Mouse (Mus musculus) bone marrow macrophage, adult 2 months (primary cell): ENCODE results near the gene Maats1.

Source experiments
- CTCF ChIP-seq: IDR thresholded peaks from 2 replicates; pipeline ENCODE4 v1.5.1; 2012; ENCODE audit warnings: low read depth, mild to moderate bottlenecking, low read length, moderate library complexity
- POLR2A ChIP-seq: IDR thresholded peaks from 2 replicates; pipeline ENCODE4 v1.6.1; 2012; ENCODE audit warnings: mild to moderate bottlenecking, low read depth, low read length, borderline replicate concordance

GRCm38 (mm10) chr16:38347588-38347987, 5.6 kb upstream of the Maats1 start:
- TF ChIP-seq POLR2A: no peak
- no peak for TF ChIP-seq CTCF
